Mouse (Mus musculus): ENCODE data around the gene Gys1. TPM values are rescaled to one million over a fixed set of nuclear protein-coding genes. Genes with fewer than 3 reads are reported as not detected.
"Not testable (repeated sequence)": the region's sequence is repeated elsewhere in the genome, so short reads cannot be mapped to it uniquely, and the experiment has no call there.

The Gys1 gene
- polyA plus RNA-seq, 1 experiment from 2014 or later = 39.6 TPM

- Histone ChIP-seq H3K4me2 (peak overlapping the region; percentile 84), H3K9ac (peak overlapping the region; percentile 93), H3K36me3 (peaks cover 65% of the 10 kb centered on the region), H3K9me3 (no peaks in the 10 kb centered on the region), H3K4me3 (peak overlapping the region; percentile 80), H3K4me1 (peaks cover 41% of the 10 kb centered on the region), H3K27me3 (no peaks in the 10 kb centered on the region), H3K27ac (peak overlapping the region; percentile 96)
- WGBS = under 1% methylated on average over 43 of the region's 43 CpGs
- ATAC-seq (ENCODE audit: insufficient number of reproducible peaks, insufficient read depth, low FRiP score, low TSS enrichment, low read depth) = peak; percentile 58
These were observed 24.3 kb downstream of the Gys1 start for GRCm38 (mm10) chr7:45458748-45459563.

GRCm38 (mm10) chr7:45459564-45460140 is 25.0 kb downstream of the Gys1 start, which contains the start of gene Ftl1:
Gene Ftl1, minus strand, starts transcription at chr7:45459884.
- under 1% methylated on average over 29 of the region's 37 CpGs for WGBS
- H3K9me3 ChIP-seq, H3K27me3 ChIP-seq: not testable (repeated sequence)
- peak within 1 kb of the TSS; percentile 84 for H3K4me2 ChIP-seq
- H3K4me3 ChIP-seq = peak within 1 kb of the TSS; percentile 80
- peaks cover 41% of the 10 kb centered on the region for H3K4me1 ChIP-seq
- peaks cover 65% of the 10 kb centered on the region for H3K36me3 ChIP-seq
- H3K9ac ChIP-seq = peak within 1 kb of the TSS; percentile 93
- peak within 1 kb of the TSS; percentile 96 for H3K27ac ChIP-seq
- peak; percentile 94 for ATAC-seq (ENCODE audit: insufficient number of reproducible peaks, insufficient read depth, low FRiP score, low TSS enrichment, low read depth)

GRCm38 (mm10) chr7:45460377-45460776 is 25.7 kb downstream of the Gys1 start:
- peaks cover 65% of the 10 kb centered on the region for H3K36me3 ChIP-seq
- peak overlapping the region; percentile 96 for H3K27ac ChIP-seq
- peak overlapping the region; percentile 52 for H3K9ac ChIP-seq
- no peaks in the 10 kb centered on the region for H3K9me3 ChIP-seq
- ATAC-seq (ENCODE audit: insufficient number of reproducible peaks, insufficient read depth, low FRiP score, low TSS enrichment, low read depth) = no peak
- 76% methylated on average over 7 of the region's 7 CpGs for WGBS
- H3K4me2 ChIP-seq = peak overlapping the region; percentile 62
- peak overlapping the region; percentile 80 for H3K4me3 ChIP-seq
- no peaks in the 10 kb centered on the region for H3K27me3 ChIP-seq
- H3K4me1 ChIP-seq = peaks cover 47% of the 10 kb centered on the region

GRCm38 (mm10) chr7:45460860-45461314 is 26.2 kb downstream of the Gys1 start:
- H3K9ac ChIP-seq = peak overlapping the region; percentile 52
- WGBS = 25% methylated on average over 13 of the region's 13 CpGs
- peak overlapping the region; percentile 96 for H3K27ac ChIP-seq
- no peaks in the 10 kb centered on the region for H3K27me3 ChIP-seq
- H3K4me1 ChIP-seq = peaks cover 52% of the 10 kb centered on the region
- 0 out of 2 replicates have a peak, but pooled peaks have one; percentile 12 for ATAC-seq (ENCODE audit: insufficient number of reproducible peaks, insufficient read depth, low FRiP score, low TSS enrichment, low read depth)
- H3K36me3 ChIP-seq = peaks cover 62% of the 10 kb centered on the region
- H3K4me3 ChIP-seq = peak overlapping the region; percentile 80
- no peaks in the 10 kb centered on the region for H3K9me3 ChIP-seq
- peak overlapping the region; percentile 62 for H3K4me2 ChIP-seq

GRCm38 (mm10) chr7:45461326-45461725 is 26.7 kb downstream of the Gys1 start:
- Histone ChIP-seq H3K9ac (no peak overlapping the region), H3K27me3 (no peaks in the 10 kb centered on the region), H3K27ac (peak overlapping the region; percentile 96), H3K36me3 (peaks cover 58% of the 10 kb centered on the region), H3K4me3 (no peak overlapping the region), H3K9me3 (no peaks in the 10 kb centered on the region), H3K4me1 (peaks cover 53% of the 10 kb centered on the region), H3K4me2 (no peak overlapping the region)
- WGBS = 44% methylated on average over 5 of the region's 5 CpGs
- no peak for ATAC-seq (ENCODE audit: insufficient number of reproducible peaks, insufficient read depth, low FRiP score, low TSS enrichment, low read depth)

GRCm38 (mm10) chr7:45461781-45462180 is 27.1 kb downstream of the Gys1 start:
- 89% methylated on average over 4 of the region's 4 CpGs for WGBS
- Histone ChIP-seq H3K4me2 (no peak overlapping the region), H3K27me3 (no peaks in the 10 kb centered on the region), H3K9me3 (no peaks in the 10 kb centered on the region), H3K9ac (no peak overlapping the region), H3K4me1 (peaks cover 52% of the 10 kb centered on the region), H3K4me3 (no peak overlapping the region), H3K36me3 (peaks cover 55% of the 10 kb centered on the region), H3K27ac (peak overlapping the region; percentile 29; the same call in 1 of the 2 replicates)
- ATAC-seq (ENCODE audit: insufficient number of reproducible peaks, insufficient read depth, low FRiP score, low TSS enrichment, low read depth) = no peak

- Histone ChIP-seq H3K9ac (no peak overlapping the region), H3K9me3 (no peaks in the 10 kb centered on the region), H3K27ac (no peak overlapping the region), H3K4me2 (no peak overlapping the region), H3K36me3 (peaks cover 49% of the 10 kb centered on the region), H3K27me3 (no peaks in the 10 kb centered on the region), H3K4me1 (peaks cover 46% of the 10 kb centered on the region), H3K4me3 (no peak overlapping the region)
- no peak for ATAC-seq (ENCODE audit: insufficient number of reproducible peaks, insufficient read depth, low FRiP score, low TSS enrichment, low read depth)
- 81% methylated on average over 4 of the region's 4 CpGs for WGBS
These were observed 27.7 kb downstream of the Gys1 start for GRCm38 (mm10) chr7:45462325-45462724.

GRCm38 (mm10) chr7:45462868-45463267 is 28.2 kb downstream of the Gys1 start:
- not testable (repeated sequence) for H3K9ac ChIP-seq; ATAC-seq (ENCODE audit: insufficient number of reproducible peaks, insufficient read depth, low FRiP score, low TSS enrichment, low read depth); H3K27me3 ChIP-seq; H3K4me3 ChIP-seq; H3K9me3 ChIP-seq; H3K4me2 ChIP-seq; H3K27ac ChIP-seq
- H3K4me1 ChIP-seq = peaks cover 41% of the 10 kb centered on the region
- H3K36me3 ChIP-seq = peaks cover 44% of the 10 kb centered on the region
- 78% methylated on average over 4 of the region's 4 CpGs for WGBS

- Histone ChIP-seq H3K36me3 (peaks cover 37% of the 10 kb centered on the region), H3K27ac (no peak overlapping the region), H3K4me3 (no peak overlapping the region), H3K9me3 (no peaks in the 10 kb centered on the region), H3K4me2 (no peak overlapping the region), H3K4me1 (peaks cover 34% of the 10 kb centered on the region), H3K27me3 (no peaks in the 10 kb centered on the region), H3K9ac (no peak overlapping the region)
- no peak for ATAC-seq (ENCODE audit: insufficient number of reproducible peaks, insufficient read depth, low FRiP score, low TSS enrichment, low read depth)
- 94% methylated on average over 7 of the region's 7 CpGs for WGBS
These were observed 29.5 kb downstream of the Gys1 start for GRCm38 (mm10) chr7:45463987-45464778.

GRCm38 (mm10) chr7:45465112-45465511 is 30.5 kb downstream of the Gys1 start:
- 95% methylated on average over 12 of the region's 12 CpGs for WGBS
- Histone ChIP-seq H3K27ac (no peak overlapping the region), H3K4me3 (peak overlapping the region; percentile 91; the same call in 1 of the 2 replicates), H3K4me2 (peak overlapping the region; percentile 94; the same call in 1 of the 2 replicates), H3K9me3 (no peaks in the 10 kb centered on the region), H3K9ac (no peak overlapping the region), H3K4me1 (peaks cover 33% of the 10 kb centered on the region), H3K36me3 (peaks cover 37% of the 10 kb centered on the region), H3K27me3 (no peaks in the 10 kb centered on the region)
- no peak for ATAC-seq (ENCODE audit: insufficient number of reproducible peaks, insufficient read depth, low FRiP score, low TSS enrichment, low read depth)

- H3K4me3 ChIP-seq = peak overlapping the region; percentile 91
- H3K27ac ChIP-seq = no peak overlapping the region
- H3K4me2 ChIP-seq = peak overlapping the region; percentile 94
- no peaks in the 10 kb centered on the region for H3K27me3 ChIP-seq
- WGBS = 82% methylated on average over 9 of the region's 9 CpGs
- H3K9me3 ChIP-seq = no peaks in the 10 kb centered on the region
- H3K36me3 ChIP-seq = peaks cover 37% of the 10 kb centered on the region
- ATAC-seq (ENCODE audit: insufficient number of reproducible peaks, insufficient read depth, low FRiP score, low TSS enrichment, low read depth) = no peak
- H3K4me1 ChIP-seq = peaks cover 28% of the 10 kb centered on the region
- H3K9ac ChIP-seq = peak overlapping the region; percentile 91
These were observed 30.9 kb downstream of the Gys1 start for GRCm38 (mm10) chr7:45465549-45465948.
